Mouse (Mus musculus): ENCODE results near the gene Kcng3.

Gene Kcng3

DNA sequence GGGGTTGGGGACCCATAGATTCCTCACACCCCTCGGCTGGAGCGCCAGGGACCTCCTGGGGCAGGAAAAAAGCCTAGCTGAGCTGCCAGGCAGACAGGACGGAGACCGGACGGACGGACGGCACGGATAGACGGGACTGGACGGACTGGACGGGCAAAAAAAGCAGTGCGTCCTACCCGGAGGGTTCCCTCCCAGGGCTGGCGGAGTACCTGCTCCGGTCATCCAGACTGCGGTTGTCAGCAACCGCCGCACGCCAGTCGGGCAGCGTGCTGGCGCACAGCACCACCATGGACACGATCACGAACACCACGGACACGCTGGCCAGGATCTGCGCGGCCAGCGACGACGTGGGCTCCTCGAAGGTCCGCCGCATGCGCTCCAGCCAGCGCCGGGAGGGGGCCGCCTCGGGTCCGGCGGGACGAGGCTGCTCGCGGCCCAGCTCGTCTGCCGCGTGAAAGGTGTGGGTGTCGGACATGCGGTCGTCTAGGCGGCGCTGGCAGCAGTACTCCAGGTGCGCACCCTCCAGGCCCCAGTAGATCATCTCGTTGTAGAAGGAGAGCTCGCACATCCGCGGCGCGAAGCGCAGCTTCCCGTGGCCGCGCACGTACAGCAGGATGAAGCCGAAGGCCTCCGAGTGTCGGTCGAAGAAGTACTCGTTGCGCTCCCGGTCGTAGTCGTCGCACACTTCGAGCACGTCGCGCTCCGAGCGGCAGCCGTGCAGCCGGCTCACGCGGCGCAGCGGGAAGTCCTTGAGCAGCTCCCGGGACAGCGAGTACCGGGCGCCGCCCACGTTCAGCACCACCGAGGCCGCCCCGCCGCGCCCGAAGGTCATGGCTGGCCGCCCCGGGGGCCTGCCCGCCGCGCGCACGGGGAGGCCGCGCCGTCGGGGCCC lies 662 bp downstream of the Kcng3 start:
- DNase-seq (ENCODE audit: low read depth), result no peak

DNA sequence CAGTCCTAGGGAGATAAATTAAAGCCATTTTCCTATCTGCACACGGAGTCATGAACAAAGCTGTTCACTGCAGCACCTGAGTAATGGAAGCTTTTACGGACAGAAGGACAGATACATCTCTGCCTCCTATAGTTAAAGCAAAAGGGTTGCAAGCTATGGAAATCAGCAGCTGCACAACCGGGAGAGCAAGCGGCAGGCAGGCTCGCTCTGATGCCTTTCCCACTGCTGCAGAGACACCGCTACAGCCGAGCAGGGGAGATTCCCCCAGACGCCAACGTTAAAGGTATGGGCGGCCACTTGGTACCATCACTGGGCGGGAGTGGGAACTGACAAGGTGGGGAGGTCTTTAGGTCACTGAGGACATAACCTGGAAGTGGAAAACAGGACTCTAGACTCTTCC lies 17.8 kb downstream of the Kcng3 start:
- DNase-seq (ENCODE audit: low read depth), result no peak

DNA sequence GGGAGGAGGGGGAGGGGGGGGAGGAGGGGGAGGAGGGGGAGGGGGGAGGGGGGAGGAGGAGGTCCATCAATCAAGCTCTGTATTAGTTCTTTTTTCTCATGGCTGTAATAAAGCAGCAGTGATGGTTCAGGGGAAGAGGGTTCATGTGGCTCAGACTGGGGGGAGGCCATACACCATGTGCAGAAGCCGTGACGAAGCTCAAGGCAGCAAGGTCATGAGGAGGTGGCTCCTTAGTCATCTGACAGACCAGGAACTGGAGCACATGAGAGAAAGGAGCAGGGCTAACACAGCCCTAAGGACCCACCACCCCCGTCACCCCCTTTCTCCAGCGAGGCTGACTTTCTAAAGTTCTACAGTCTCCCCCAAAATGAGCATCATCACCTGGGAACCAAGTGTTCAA lies 22.2 kb downstream of the Kcng3 start:
- no peak for DNase-seq (ENCODE audit: low read depth)

DNA sequence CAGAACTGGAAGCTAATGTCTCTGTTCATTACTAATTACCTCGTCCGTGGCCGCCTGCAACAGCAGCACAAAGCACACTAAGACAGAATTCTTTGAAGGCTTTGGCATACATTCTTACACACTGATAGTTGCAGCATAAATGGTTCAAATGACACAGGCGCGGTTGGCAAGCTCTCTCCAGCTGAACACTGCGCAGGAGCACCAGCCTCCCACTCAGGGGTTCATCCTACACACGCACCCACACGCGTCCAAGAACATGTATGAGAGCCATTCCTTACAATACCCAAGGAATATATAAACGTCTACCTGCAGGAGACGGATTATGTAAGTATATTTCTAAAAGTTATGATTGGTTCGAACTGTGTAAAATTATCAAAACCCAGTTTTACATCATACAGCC lies 30.7 kb downstream of the Kcng3 start:
- DNase-seq (ENCODE audit: low read depth), result no peak

DNA sequence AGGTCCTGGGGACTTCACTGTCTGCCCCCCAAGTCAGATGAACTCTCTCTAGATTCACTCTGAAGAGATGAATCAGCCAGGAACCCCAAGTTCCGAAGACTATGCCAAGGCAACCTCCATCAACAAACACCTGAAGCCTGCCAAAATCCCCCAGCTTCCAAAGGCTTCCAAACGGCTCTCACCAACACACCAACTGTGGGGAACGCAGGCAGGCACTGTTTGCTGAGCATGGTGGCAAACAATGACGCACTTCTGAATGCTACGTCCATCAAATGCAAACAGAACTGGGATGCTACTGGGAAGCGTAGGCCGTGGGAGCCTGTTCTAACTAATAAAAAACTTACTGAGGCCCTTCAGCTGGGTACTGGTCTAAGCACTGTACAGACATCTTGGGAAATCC lies 35.7 kb downstream of the Kcng3 start:
- DNase-seq (ENCODE audit: low read depth), result no peak

DNA sequence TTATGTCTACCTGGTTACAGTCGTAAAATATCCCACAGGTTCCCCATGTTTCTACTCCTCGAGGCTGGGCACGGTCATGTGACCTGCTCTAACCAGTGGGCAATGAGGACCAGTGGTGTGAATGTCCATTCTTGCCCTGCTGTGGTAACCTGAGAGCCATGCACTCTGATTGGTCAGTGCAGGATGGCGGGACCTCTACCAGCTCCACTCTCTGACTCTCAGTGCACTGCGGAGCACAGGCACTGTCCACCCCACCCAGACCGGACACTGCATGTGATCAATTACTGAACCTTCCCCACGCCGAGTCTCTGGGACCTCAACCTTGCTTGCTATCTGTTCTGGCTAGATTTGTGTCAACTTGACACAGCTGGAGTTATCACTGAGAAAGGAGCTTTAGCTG lies 37.2 kb downstream of the Kcng3 start:
- no peak for DNase-seq (ENCODE audit: low read depth)

DNA sequence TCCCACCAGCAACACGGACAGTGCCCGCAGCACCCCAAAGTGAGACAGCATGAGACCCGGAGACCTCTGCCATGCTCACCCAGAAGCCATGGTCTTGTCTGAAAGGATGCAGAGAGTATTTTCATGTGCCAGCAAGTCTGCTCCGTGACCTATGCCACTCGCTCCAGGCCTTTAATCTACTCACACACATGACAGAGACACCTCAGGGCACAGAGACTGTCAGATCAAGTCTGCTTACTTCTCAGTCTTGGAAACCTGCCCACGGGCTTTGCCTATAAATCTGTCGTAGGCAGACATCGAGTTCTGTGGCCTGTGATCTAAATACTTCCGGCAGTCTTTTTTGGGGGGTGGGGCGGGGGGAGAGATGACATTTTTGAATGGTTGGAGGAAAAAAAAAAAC lies 38.3 kb downstream of the Kcng3 start:
- no peak for DNase-seq (ENCODE audit: low read depth)

DNA sequence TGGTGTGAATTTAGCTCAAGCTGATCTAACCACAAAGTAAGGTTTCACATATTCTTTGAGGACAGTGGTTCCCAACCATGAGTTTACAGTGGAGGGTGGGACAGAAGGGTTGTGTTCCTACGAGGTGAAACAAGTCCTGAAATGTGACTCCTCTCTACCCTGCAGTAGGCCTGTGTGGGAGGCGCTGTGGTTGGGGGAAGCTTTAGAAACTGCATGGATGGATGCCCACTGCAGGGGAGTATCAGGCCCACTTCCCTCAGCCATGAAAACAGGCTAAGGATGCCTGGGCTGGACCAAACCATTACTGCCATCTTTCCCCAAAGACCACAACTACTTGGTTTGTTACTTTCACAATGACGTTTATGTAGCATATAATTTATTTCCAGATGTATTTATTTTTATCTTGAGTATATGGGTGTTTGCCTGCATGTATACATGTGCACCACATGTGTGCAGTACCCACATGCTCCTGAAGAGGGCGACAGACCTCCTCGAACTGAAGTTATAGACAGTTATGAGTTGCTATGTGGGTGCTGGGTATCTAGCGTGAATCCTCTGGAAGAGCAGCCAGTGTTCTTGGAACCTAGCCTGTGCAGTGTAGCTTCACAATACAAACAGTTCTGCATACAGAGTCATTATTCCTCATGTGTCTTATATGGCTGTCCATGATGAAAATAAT lies 42.9 kb downstream of the Kcng3 start:
- DNase-seq (ENCODE audit: low read depth), result no peak

DNA sequence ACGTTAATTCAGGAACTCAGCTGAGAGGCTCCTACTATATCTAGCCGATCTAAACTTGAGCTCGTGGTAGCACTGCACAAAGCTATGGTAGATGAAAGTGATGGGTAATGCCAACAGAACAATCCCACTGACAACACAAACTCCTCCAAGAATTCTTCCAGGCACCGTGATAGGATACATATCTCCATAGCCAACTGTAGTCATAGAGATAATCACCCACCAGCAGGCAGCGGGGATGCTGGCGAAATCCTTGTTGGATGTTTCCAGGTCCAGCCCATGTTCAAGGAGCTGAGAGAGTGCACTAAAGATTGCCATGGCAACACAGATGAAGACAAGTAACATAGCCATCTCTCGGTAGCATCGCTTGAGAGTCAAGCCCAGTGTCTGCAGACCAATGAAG lies 44.0 kb downstream of the Kcng3 start:
- no peak for DNase-seq (ENCODE audit: low read depth)

DNA sequence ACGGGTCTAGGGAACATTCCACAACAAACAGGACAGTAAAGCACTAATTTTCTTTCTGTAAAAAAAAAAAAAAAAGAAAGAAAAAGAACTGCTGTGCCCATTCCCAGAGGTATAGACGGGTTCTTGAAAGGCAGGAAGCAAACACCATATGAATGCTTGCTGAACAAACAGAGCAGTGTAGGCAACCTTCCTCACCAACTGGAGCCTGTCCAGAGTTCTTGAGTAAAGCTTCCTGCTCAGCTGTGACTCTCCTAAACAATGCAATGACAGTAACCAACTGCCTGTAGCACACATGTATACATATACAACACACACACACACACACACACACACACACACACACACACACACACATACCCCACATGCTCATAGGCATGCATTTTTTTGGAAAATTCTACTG lies 49.1 kb downstream of the Kcng3 start:
- no peak for DNase-seq (ENCODE audit: low read depth)

DNA sequence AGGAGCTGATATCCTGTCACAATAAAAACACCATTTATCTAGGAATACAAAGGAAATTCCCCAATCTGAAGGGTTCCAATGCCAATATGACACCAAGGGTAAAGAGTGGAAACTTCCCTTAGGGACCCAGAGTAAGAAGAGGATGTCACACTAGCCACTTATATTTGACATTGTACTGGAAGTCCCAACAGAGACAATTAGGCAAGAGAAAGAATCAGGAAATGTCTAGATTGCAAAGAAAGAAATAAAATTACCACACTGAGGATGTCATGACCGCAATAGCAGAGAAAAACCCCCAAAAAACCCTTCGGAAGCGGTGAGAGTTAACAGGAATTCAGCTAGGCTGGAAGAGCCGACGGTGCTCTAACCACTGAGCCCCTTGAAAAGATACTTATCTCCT lies 51.0 kb downstream of the Kcng3 start:
- no peak for DNase-seq (ENCODE audit: low read depth)

DNA sequence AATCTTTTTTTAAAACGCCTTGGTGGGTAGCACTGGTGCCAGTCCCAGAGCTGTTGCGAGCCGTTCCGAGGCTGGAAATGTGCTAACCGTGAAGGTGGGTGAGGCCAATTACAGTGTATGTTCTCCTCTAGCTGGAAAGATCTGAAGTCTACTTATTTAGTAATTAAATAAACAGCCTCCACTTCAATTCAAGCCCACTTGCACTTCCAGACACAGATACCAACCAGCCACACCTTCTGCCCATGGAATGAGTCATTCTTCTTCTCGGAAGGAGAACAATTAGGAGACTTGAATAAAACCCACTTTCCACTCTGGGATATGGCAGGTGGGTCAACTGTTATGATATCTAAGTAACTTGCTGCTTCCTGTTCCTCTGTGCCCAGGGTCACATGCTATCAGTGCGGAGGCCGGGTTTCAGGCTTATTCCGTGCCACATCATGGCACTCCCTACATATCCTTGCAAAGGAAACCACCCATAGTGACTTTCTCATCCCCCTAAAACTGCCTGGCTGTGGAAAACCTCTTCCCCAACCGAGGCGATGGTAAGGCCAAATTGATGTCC lies 54.8 kb downstream of the Kcng3 start:
- DNase-seq (ENCODE audit: low read depth), result no peak

DNA sequence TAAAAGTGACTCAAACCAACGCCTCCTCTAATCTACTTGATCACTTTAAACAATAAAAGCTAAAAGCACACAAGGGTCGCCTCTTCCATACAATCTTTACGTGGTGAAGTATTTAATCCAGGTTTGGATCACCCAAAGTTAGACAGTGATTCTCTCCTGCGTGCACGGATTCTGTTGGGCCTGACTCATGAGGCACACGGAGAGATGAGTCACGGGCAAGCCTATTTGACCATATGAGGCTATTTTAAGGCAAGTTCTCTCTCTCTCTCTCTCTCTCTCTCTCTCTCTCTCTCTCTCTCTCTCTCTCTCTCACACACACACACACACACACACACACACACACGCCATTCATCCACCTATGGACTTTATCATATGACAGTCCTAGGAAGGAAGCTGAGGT lies 57.1 kb downstream of the Kcng3 start:
- no peak for DNase-seq (ENCODE audit: low read depth)

DNA sequence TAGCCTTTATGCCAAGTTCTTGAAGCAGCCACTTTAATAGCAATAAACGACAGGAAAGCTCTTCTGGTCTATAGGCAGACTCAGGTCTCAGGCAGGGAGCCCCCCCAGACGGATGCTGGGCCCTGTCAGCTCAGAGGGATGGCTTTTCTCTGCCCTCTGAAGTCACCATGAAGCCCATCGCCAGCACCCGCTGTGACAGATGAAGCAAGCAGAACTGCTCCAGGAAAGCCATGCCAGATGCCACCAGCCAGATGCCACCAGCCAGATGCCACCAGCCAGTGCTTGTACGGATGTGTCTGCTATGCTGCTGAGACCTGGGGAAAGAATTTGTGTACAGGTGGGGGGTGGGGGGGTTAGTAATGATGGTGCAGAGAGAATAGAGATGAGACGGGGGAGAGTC lies 58.6 kb downstream of the Kcng3 start:
- no peak for DNase-seq (ENCODE audit: low read depth)

DNA sequence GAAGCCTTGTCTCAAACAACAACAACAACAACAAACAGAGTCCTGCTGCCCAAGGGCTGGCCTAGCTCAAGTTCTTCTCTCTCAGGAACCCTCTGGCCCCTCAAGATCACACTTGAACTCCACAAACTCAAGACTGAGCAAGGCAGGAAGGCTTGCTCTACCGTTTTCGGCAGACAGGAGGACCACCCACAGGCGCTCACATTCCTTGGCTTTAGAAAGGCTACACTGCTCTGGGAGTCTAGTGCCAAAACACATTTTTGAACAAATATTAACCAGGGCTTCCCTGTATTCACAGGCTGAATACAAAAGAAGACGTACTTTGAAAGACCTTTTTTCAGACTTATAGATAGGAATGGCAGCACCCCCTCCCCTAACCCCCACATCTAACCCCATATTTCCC lies 59.3 kb downstream of the Kcng3 start:
- DNase-seq (ENCODE audit: low read depth), result no peak

DNA sequence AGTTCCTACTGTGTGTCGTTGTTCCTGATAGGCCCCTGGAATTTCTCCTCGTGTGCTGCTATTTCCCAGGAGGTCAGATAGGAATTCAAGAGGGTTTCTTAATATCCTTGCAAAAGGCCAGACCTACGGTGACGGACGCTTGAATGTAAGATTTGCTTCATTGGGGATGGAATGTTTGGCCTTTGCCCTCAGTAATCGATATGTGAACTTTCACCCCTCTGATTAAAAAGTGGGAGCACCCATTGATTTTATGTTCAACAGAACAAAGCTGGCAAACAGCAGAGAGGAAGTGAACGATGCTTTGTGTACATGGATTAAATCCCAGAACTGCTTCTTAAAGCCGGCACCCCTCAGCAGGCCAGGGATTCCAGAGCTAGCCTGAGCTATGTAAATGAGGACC lies 64.3 kb downstream of the Kcng3 start:
- no peak for DNase-seq (ENCODE audit: low read depth)

DNA sequence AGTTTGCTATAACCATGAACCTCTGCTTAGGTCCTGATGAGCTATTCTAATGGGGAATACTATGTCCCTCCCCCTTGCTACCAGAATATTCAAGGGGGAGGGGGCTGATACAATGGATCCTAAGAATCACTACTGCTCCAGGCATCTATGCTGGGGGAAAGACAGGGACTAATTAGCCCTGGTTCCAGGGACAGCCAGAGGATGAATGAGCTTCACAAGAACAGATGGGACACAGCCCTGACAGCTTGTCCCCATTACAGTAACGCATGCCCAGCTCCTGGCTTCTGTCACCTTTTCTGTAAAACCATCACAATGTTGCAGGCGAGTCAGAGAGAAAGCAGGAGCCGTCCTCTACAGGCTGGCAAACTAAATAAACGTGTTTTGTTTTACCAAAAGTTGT lies 66.2 kb downstream of the Kcng3 start:
- DNase-seq (ENCODE audit: low read depth), result no peak

DNA sequence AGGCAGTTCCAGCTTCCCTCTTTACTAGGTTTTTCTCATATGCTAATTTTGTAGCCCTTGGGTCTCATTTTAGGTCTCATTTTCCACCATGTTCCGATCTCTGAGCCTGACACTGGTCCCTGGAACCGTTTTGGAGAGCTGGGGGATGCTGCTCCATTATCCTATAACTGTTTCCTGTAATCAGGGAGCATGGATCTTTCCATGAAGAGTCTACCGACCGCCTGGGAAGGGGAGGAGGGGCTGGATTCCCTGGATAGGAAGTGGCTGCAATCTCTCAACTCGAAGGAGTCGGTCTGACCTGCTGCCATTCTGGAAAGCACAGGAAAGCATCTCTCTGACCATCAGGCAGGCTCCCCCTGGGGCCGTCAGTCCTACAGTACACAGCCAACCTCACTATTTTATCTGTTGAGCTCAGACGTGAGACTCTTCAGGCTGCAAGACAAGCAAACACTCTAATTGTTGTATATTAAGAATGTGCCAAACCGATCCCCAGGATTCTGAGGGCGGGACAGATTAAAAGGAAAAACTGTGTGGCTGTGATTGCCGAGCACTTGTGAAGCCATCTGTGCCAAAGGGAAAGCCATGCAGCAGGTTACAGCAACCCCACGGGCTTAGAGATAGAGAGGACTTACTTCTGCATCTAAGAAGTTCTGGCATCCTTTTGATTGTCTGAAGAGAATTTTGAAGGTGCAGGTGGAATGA lies 67.4 kb downstream of the Kcng3 start:
- DNase-seq (ENCODE audit: low read depth), result no peak

DNA sequence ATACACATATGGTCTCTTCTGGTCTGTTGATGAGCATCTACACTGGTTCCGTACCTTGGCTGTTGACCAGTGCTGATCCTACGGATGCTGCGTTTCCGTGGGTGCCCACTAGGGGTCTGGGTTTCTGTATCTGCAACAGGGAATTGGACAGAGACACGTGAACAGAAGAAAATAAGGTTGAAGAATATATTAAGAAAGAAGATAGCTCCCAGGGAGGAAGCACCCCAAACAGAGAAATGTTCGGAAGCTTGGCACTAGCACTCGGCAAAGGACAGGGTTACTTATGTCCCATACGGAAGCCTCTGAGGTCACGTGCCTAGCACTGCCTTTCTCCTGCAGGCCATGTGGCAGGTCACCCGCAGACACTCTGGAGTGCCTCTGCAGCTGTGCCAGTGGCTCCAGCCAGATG lies 68.0 kb downstream of the Kcng3 start:
- DNase-seq (ENCODE audit: low read depth), result no peak

DNA sequence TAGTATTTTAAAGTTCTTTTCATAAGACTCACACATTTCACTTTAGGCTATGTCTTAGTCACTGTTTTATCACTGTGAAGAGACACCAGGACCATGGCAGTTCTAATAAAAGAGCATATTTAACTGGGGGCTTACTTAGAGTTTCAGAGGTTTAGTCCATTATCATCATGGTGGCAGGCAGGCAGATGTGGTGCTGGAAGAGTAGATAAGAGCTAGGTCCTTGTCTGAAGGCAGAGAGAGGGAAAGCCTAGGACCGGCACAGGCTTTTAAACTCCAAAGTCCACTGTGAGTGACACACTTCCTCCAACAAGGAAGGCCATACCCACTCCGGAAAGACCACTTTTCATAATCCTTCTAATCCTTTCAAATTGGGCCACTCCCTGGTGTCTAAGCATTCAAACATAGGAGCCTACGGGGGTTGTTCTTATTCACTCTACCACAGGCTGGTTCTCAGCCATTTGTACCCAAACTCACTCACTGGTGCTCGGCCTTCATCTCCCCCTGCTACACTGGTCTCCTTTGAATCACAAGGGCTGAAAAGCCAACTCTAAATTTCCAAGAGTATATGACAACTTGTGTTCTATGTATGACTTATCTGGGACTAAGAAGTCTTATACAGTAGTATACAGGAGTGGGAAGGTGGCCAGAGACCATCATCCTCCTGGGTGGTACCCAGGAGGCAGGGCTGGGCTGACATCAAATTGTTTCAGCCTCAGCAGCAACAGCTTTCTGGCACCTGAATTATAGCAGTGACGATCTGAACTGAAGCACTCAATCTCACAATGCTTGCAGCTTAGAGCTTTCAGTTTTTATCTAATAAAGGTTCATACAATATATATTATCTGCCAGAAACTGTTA lies 69.3 kb downstream of the Kcng3 start:
- DNase-seq (ENCODE audit: low read depth), result no peak

DNA sequence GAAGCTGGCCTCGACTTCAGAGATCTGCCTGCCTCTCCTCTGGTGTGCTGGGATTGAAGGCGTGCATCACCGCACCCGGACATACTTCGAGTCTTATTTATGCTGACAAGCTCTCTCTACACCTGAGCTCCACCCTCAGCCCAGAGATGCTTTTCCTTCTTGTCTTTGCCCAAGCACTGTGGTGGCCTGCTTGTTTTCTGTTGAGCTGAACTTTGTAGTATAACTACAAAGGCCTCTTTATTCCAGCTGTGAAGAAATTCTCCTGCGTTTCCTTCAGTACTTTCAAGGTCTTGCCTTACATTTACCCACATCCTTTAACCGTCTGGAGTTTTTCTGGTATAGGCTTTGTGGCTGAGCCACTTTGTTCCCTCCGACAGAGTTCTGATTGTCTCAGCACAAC lies 72.6 kb downstream of the Kcng3 start:
- DNase-seq (ENCODE audit: low read depth), result no peak

DNA sequence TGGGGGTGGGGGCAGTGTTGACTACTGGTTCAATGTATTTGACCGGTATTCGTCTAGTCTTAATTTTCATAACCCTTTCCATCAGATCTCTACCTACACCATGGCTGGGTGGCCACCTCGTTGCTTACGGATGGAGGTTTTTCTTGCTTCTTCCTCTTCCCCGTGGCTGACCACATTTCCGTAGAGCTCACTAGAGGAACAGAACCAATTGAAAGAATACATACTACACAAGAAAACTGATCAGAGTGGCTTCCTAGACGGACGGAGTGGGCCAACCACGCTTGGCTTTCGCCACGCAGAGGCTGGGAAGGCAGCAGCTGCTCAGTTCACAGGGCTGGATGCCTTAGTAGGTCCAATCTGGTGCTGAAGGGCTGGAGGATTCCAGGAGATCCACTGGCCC lies 75.9 kb downstream of the Kcng3 start:
- DNase-seq (ENCODE audit: low read depth), result no peak
